ENCODE assay signal across 19 mouse cellular contexts in the genomic region with DNA sequence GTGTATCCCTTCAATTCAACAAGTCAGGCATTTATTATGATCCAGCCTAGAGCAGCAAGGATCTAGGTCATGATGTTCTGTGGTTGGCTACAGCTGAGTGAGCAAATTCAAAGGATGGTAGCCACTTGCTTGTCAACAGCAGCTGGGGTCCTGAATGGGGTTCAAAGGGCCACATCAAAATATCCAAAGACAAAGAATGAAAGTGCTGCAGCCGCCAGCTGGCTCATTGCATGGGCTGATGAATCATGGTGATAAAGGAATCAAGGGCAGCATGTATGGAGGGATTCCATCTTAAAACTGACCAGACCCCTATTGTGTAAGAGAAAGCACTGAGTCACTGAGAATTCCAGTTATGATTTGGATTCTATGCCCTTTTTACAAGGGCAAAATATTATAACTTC.
DNase-seq lines count a peak whose midpoint lies in the region; ATAC-seq and TF ChIP-seq lines count a peak whose summit lies in the region.
"Had no signal": no experiment of that assay in that cellular context is flagged by ENCODE, and none has a peak within 500 bp of the region (broad histone marks: within the 10 kb centered on the region; RNA-seq: fewer than 3 reads in every experiment).

No protein-coding gene starts in this region.

- DNase-seq in adrenal gland, adult 2 months: peak; percentile 39
- DNase-seq in adrenal gland, postnatal 25 days: no peak
- peak; percentile 3 for DNase-seq in cerebellum, adult 8-10 months
- no peak for DNase-seq in cerebellum, postnatal 10 days
- no peak for DNase-seq in lung, postnatal 0 days (ENCODE audit: low spot score)
- no peak for DNase-seq in lung, adult 2 months
- peak; percentile 85 for DNase-seq in retina, postnatal 1 day
- DNase-seq in layer of hippocampus, postnatal 10 days (ENCODE audit: low spot score in 2 of 2): no peak
- DNase-seq: spleen, adult 18-20 months; thymus, postnatal 25 days had no signal

- no peak overlapping the region for H3K27ac ChIP-seq in lung, postnatal 0 days (ENCODE audit: low read length)
- H3K27ac ChIP-seq: embryonic facial prominence, embryonic 13.5 days; forebrain, embryonic 15.5 days; heart, embryonic 13.5 days; macrophage; midbrain, embryonic 12.5 days had no signal

- H3K4me3 ChIP-seq in lung, postnatal 0 days (ENCODE audit: low read depth, low read length): no peak overlapping the region
- no peak overlapping the region for H3K4me3 ChIP-seq in lung, adult 2 months (replicated peaks; ENCODE audit: extremely low read depth, low read depth, low read length)
- H3K4me3 ChIP-seq: embryonic facial prominence, embryonic 13.5 days; forebrain, embryonic 15.5 days; heart, embryonic 13.5 days; midbrain, embryonic 12.5 days; myocyte had no signal

- no peak overlapping the region for H3K4me2 ChIP-seq in lung, postnatal 0 days (replicated peaks; ENCODE audit: low read depth, low read length)
- H3K4me2 ChIP-seq: embryonic facial prominence, embryonic 13.5 days; forebrain, embryonic 15.5 days; heart, embryonic 13.5 days; liver, embryonic 11.5 days; midbrain, embryonic 12.5 days had no signal

- H3K9me3 ChIP-seq in lung, postnatal 0 days (ENCODE audit: low read length): no peaks in the 10 kb centered on the region
- H3K9me3 ChIP-seq: embryonic facial prominence, embryonic 13.5 days; forebrain, embryonic 15.5 days; heart, embryonic 13.5 days; midbrain, embryonic 12.5 days had no signal

- no peak for TF ChIP-seq POLR2A in lung, adult 2 months (IDR thresholded peaks at IDR 0.05; ENCODE audit: borderline replicate concordance, extremely low read depth, low read depth, low read length)

- peak; percentile 80 for ATAC-seq in lung, postnatal 0 days
- ATAC-seq: activated CD4-positive, CD25-positive, alpha-beta regulatory T cell, adult 4 months; intestine, embryonic 16.5 days had no signal

- H3K36me3 ChIP-seq in lung, postnatal 0 days (ENCODE audit: insufficient read depth, low read length): no peaks in the 10 kb centered on the region
- H3K36me3 ChIP-seq: embryonic facial prominence, embryonic 13.5 days; forebrain, embryonic 15.5 days; heart, embryonic 13.5 days; midbrain, embryonic 12.5 days had no signal

- no peak for TF ChIP-seq EP300 in lung, postnatal 0 days (IDR thresholded peaks at IDR 0.05)

- WGBS in lung, postnatal 0 days: 42% methylated on average over 1 of the region's 1 CpGs
- WGBS in lung, adult 2 months: 46% methylated on average over 1 of the region's 1 CpGs

- H3K27me3 ChIP-seq in lung, postnatal 0 days (replicated peaks; ENCODE audit: insufficient read depth, low read length): no peaks in the 10 kb centered on the region
- H3K27me3 ChIP-seq: embryonic facial prominence, embryonic 13.5 days; forebrain, embryonic 15.5 days; heart, embryonic 13.5 days; midbrain, embryonic 12.5 days had no signal

- no peaks in the 10 kb centered on the region for H3K4me1 ChIP-seq in lung, postnatal 0 days (ENCODE audit: insufficient read depth, low read depth, low read length)
- no peaks in the 10 kb centered on the region for H3K4me1 ChIP-seq in lung, adult 2 months (ENCODE audit: control insufficient read depth, insufficient read depth, low read length)
- H3K4me1 ChIP-seq: embryonic facial prominence, embryonic 13.5 days; forebrain, embryonic 15.5 days; heart, embryonic 13.5 days; midbrain, embryonic 12.5 days had no signal

- H3K9ac ChIP-seq in lung, postnatal 0 days (replicated peaks; ENCODE audit: low read depth): no peak overlapping the region
- H3K9ac ChIP-seq: embryonic facial prominence, embryonic 13.5 days; forebrain, embryonic 15.5 days; heart, embryonic 13.5 days; midbrain, embryonic 12.5 days had no signal

- no peak for TF ChIP-seq CTCF in lung, postnatal 0 days (IDR thresholded peaks at IDR 0.05)
- no peak for TF ChIP-seq CTCF in lung, adult 2 months (IDR thresholded peaks at IDR 0.05; ENCODE audit: insufficient read depth, low read length)

Comparison
In these comparisons a context has a peak if more than half of its experiments do, and no peak if none do; other contexts are left out.
1. DNase-seq: peak in adrenal gland, adult 2 months (single experiment), cerebellum, adult 8-10 months (single experiment) and retina, postnatal 1 day (single experiment); none in adrenal gland, postnatal 25 days (single experiment), cerebellum, postnatal 10 days (0 of 2), lung, postnatal 0 days (single experiment), lung, adult 2 months (single experiment) and layer of hippocampus, postnatal 10 days (0 of 2).